Mouse (Mus musculus): ENCODE measurements at regions not wholly inside any gene's neighbourhood (a gene's known extent, or its start where the extent isn't known, plus 50 kb on each side); places are given as distances from the start of the nearest gene placed in this dataset.
A peak's percentile ranks its signal among the peaks of the same experiment; 100 is the strongest.

- no peak for DNase-seq (ENCODE audit: low spot score in 2 of 2)
Observed at GRCm38 (mm10) chr10:21446641-21447040, 69.5 kb downstream of the Aldh8a1 start.

DNA sequence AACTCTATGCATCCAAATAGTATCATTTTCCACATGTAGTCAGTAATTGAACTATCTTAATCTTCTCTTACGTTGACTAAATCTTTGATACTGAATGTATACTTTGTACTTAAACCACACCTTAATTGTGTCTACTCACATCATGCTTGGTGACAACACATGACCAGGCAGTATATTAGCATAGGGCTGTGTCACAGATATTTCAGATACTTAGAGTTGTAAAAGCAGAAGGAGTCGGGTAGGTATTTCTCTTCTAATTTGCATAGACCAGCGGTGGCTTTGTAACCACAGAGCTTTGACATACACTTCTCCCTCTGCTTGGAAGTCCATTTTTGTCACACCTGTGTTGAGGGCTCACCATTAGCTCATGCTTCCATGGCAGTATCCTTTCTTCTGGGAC, 71.0 kb downstream of the Aldh8a1 start:
- no peak for DNase-seq (ENCODE audit: low spot score in 2 of 2)

DNA sequence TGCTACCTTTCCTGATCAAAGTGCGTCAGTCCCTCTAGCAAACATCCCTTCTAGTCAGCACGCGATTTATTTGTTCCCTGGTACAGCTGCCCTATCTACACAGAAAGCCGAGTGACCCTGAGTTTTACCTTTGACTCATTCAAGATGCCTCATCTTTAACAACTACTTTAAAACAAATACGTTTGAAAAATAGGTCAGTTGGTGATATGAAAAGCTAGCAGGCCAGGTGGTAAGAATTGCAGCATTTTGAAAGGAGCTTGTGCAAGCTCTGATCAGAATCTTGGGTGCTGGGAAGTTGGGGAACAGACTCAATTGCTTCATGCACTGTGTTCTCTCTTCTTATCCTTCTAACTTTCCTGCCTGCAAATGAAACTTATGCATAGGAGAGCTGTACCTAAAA, 71.9 kb downstream of the Aldh8a1 start:
- DNase-seq (ENCODE audit: low spot score in 2 of 2), result no peak

GRCm38 (mm10) chr10:21452611-21453010, 75.5 kb downstream of the Aldh8a1 start:
- DNase-seq (ENCODE audit: low spot score in 2 of 2), result no peak

DNA sequence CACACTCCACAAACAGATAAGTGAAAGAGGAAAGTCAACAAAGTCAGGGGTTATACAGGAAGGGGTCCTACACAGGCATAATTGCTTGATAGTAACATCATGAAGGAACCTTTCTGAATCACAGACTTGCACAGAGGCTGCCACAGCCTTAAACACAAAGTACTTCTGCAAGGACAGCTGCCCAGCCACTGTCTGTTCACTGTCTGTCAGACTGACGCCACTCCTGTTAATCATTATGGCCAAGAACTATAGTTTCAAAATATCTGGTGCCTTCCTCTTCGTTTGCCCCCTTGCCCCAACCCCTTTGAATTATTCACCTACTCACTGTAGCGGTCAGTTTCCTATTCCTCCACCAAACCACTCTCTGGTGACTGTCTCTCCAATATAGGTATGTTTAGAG, 76.4 kb downstream of the Aldh8a1 start:
- DNase-seq (ENCODE audit: low spot score in 2 of 2), result no peak

- no peak for DNase-seq (ENCODE audit: low spot score in 2 of 2)
Observed at GRCm38 (mm10) chr10:21454153-21454552, 77.1 kb downstream of the Aldh8a1 start.

GRCm38 (mm10) chr10:21454757-21455156, 77.7 kb downstream of the Aldh8a1 start:
- no peak for DNase-seq (ENCODE audit: low spot score in 2 of 2)

GRCm38 (mm10) chr10:21455863-21456262, 78.8 kb downstream of the Aldh8a1 start:
- DNase-seq (ENCODE audit: low spot score in 2 of 2), result no peak

DNA sequence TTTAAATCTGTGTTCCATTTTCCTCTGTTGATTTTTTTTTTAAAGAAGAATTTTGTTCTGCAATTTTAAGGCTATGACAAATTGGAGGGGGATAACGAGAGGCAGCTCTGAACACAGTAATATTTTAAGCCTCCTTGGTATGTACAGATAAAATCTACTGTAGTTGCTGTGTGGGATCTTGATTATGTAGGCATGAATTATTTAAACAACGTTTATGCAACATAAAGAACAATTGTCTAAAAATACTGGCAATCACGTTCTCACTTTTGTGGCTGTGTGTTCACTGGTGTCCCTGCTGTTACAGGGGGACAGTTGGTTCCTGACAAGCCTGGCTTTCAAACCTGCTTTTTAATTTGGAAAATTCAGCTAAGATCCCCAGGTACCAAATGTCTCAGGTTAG, 79.3 kb downstream of the Aldh8a1 start:
- no peak for DNase-seq (ENCODE audit: low spot score in 2 of 2)

DNA sequence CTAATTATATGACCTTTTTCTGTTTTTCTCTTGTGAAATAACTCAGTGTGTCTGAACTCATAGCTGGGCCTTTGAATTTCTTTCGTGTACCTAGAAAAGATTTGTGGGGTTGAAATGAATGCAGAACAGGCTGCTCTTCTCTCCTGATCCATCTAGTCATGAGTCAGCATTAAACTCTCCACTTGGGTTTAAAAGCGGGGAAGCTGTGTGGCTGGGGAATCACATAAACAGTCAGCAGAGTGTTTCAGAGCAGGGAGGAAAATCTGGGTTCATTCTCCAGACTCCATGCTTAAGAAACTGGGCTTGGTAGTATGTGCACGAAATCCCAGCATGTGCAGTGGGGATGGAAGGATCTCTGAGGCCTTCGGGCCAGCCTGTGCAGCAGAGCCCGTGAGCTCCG, 79.9 kb downstream of the Aldh8a1 start:
- DNase-seq (ENCODE audit: low spot score in 2 of 2), result no peak

DNA sequence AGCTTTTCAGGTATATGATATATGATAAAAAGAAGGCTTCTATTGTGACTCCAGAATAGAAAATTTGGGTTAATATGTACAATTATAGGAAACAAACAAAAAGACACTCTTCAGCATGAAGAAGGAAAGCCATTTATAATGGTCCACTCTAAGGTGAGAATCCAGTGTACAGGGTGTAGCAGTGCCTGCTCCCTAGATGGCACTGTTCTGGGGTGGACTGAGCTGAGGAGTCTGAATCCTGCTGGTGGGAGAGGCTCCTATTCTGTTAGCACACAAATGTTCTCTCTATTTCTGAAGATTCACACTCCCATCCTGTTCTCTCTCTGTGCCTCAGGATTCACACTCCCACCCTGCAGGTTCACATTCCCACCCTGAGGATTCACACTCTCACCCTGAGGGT, 81.5 kb downstream of the Aldh8a1 start:
- DNase-seq (ENCODE audit: low spot score in 2 of 2), result no peak

DNA sequence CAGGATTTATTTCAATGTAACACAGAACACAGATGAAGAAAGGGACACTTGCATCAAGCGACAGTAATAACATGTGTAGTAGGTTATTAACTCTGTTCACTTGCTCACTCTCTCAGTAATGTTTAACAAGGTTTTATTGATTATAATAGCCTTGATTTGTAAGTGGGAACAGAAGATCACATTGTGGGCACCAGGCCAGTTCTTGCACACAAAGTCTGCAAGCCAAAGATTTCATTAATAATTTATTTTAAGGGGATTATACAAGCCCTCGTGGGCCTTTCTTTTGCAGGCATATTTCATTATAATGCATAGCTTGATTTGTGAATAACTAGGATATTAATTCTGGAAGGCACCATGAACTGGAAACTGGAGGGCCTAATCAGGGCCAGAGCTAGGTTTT, 83.0 kb downstream of the Aldh8a1 start:
- DNase-seq (ENCODE audit: low spot score in 2 of 2), result no peak

GRCm38 (mm10) chr10:21462915-21463314, 85.8 kb downstream of the Aldh8a1 start:
- DNase-seq (ENCODE audit: low spot score in 2 of 2), result no peak

DNA sequence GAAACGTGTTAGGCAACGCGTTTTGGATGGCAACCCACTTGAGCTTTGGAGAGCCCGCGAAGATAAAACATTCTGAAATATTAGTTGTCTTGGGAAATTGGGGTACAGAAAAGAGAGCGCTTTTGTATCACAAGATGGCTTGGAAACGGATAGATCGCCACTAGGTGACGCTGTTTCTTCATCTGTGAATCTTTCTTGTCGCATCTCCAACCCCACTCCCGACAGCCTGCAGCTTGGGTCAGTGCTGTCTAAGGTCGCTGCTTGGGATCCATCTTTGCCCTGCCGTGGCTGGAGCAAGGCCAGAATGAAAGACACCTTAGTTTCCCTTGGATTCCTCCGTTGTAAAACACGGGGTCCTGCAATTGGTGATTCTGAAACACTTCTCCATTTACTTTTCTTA, 88.3 kb downstream of the Aldh8a1 start:
- peak; percentile 92 to 95 for DNase-seq (ENCODE audit: low spot score in 2 of 2)

- DNase-seq (ENCODE audit: low spot score in 2 of 2), result no peak
Observed at GRCm38 (mm10) chr10:21465806-21466377, 88.8 kb downstream of the Aldh8a1 start.

- no peak for DNase-seq (ENCODE audit: low spot score in 2 of 2)
Observed at GRCm38 (mm10) chr10:21467425-21468085, 90.5 kb downstream of the Aldh8a1 start.

GRCm38 (mm10) chr10:21468421-21468820, 91.3 kb downstream of the Aldh8a1 start:
- DNase-seq (ENCODE audit: low spot score in 2 of 2), result no peak

DNA sequence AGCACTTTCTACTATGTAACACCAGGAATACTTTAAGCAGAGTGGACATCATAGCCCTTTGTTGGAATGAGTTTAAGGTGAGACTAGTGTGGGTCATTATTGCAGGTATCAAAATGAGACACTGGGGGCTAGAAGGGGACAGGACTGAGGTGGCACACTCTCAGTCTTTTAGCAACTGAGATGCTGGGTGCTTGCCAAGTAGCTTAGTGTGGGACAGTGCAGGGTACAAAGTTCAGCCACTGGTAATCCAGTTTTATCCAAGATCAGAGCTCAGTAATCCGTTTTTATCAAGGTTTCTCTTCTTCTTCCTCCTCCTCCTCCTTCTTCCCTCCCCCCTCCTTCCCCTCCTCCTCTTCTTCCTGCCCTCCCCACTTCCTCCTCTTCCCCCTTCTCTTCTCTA, 92.9 kb downstream of the Aldh8a1 start:
- DNase-seq (ENCODE audit: low spot score in 2 of 2), result no peak

DNA sequence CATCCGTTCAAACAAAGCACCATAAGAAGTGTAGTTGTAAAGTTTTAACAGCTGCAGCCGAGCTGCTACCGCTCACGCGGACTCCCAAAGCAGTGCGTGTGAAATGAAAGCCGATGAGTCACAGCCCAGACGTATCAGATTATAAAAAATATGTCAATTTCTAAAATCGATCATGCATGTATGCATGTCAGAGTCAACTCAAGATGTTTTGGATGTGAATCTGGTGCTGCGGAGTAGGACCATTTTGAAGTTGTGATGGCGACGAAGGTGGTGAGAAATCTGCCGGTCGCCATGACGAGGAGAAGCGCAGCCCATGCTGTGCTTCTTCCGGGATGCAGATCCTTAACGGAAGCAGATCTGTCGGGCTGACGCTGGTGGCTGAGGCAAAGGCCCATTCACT, 93.5 kb downstream of the Aldh8a1 start:
- peak; percentile 63 to 73 for DNase-seq (ENCODE audit: low spot score in 2 of 2)

- no peak for DNase-seq (ENCODE audit: low spot score in 2 of 2)
Observed at GRCm38 (mm10) chr10:21474242-21474641, 97.2 kb downstream of the Aldh8a1 start.

- no peak for DNase-seq (ENCODE audit: low spot score in 2 of 2)
Observed at GRCm38 (mm10) chr10:21478004-21478403, 100.9 kb downstream of the Aldh8a1 start.

- DNase-seq (ENCODE audit: low spot score in 2 of 2), result no peak
Observed at GRCm38 (mm10) chr10:21479403-21479802, 102.3 kb downstream of the Aldh8a1 start.

- no peak for DNase-seq (ENCODE audit: low spot score in 2 of 2)
Observed at GRCm38 (mm10) chr10:21481255-21481654, 104.2 kb downstream of the Aldh8a1 start.

GRCm38 (mm10) chr10:21482055-21482454, 105.0 kb downstream of the Aldh8a1 start:
- DNase-seq (ENCODE audit: low spot score in 2 of 2), result no peak
